Mouse (Mus musculus): ENCODE measurements at regions not wholly inside any gene's neighbourhood (a gene's known extent, or its start where the extent isn't known, plus 50 kb on each side); places are given as distances from the start of the nearest gene placed in this dataset.

- Histone ChIP-seq H3K27ac (ENCODE audit: low read depth, low read length) (no peak overlapping the region), H3K27me3 (ENCODE audit: control insufficient read depth, insufficient read depth, low read length) (no peaks in the 10 kb centered on the region), H3K4me3 (ENCODE audit: low read depth, low read length) (no peak overlapping the region), H3K4me2 (no peak overlapping the region), H3K4me1 (ENCODE audit: control insufficient read depth, insufficient read depth, low read length) (no peaks in the 10 kb centered on the region), H3K9ac (ENCODE audit: low read length) (no peak overlapping the region), H3K36me3 (ENCODE audit: control insufficient read depth, insufficient read depth, low read length) (no peaks in the 10 kb centered on the region), H3K9me3 (ENCODE audit: control insufficient read depth, low read length) (no peaks in the 10 kb centered on the region)
- DNase-seq (ENCODE audit: low spot score, missing footprints) (no peak), ATAC-seq (ENCODE audit: low FRiP score) (no peak)
- WGBS = 86% methylated on average over 2 of the region's 2 CpGs
These were observed 283.4 kb upstream of the Sema6d start for GRCm38 (mm10) chr2:123806370-123806769.

- H3K9me3 ChIP-seq (ENCODE audit: control insufficient read depth, low read length) = no peaks in the 10 kb centered on the region
- peak overlapping the region; percentile 54; the same call in 1 of the 2 replicates for H3K27ac ChIP-seq (ENCODE audit: low read depth, low read length)
- 31% methylated on average over 15 of the region's 15 CpGs for WGBS
- DNase-seq (ENCODE audit: low spot score, missing footprints) (peak; percentile 89), ATAC-seq (ENCODE audit: low FRiP score) (peak; percentile 91)
- H3K27me3 ChIP-seq (ENCODE audit: control insufficient read depth, insufficient read depth, low read length) = no peaks in the 10 kb centered on the region
- no peak overlapping the region for H3K4me3 ChIP-seq (ENCODE audit: low read depth, low read length)
- H3K4me1 ChIP-seq (ENCODE audit: control insufficient read depth, insufficient read depth, low read length) = peaks cover 11% of the 10 kb centered on the region
- H3K9ac ChIP-seq (ENCODE audit: low read length) = peak overlapping the region; percentile 11; the same call in 1 of the 2 replicates
- peak overlapping the region; percentile 33; the same call in 1 of the 2 replicates for H3K4me2 ChIP-seq
- H3K36me3 ChIP-seq (ENCODE audit: control insufficient read depth, insufficient read depth, low read length) = no peaks in the 10 kb centered on the region
These were observed 276.4 kb upstream of the Sema6d start for GRCm38 (mm10) chr2:123813182-123813949.

GRCm38 (mm10) chr2:123813950-123814337, 275.8 kb upstream of the Sema6d start:
- whole genome bisulfite sequencing = 26% methylated on average over 3 of the region's 3 CpGs
- Histone ChIP-seq H3K27me3 (ENCODE audit: control insufficient read depth, insufficient read depth, low read length) (no peaks in the 10 kb centered on the region), H3K4me1 (ENCODE audit: control insufficient read depth, insufficient read depth, low read length) (peaks cover 11% of the 10 kb centered on the region), H3K4me3 (ENCODE audit: low read depth, low read length) (no peak overlapping the region), H3K27ac (ENCODE audit: low read depth, low read length) (peak overlapping the region; percentile 54; the same call in 1 of the 2 replicates), H3K9ac (ENCODE audit: low read length) (peak overlapping the region; percentile 11; the same call in 1 of the 2 replicates), H3K4me2 (peak overlapping the region; percentile 33; the same call in 1 of the 2 replicates), H3K9me3 (ENCODE audit: control insufficient read depth, low read length) (no peaks in the 10 kb centered on the region), H3K36me3 (ENCODE audit: control insufficient read depth, insufficient read depth, low read length) (no peaks in the 10 kb centered on the region)
- ATAC-seq (ENCODE audit: low FRiP score) (peak; percentile 60), DNase-seq (ENCODE audit: low spot score, missing footprints) (no peak)

- Histone ChIP-seq H3K4me1 (ENCODE audit: control insufficient read depth, insufficient read depth, low read length) (peaks cover 11% of the 10 kb centered on the region), H3K4me2 (no peak overlapping the region), H3K9me3 (ENCODE audit: control insufficient read depth, low read length) (no peaks in the 10 kb centered on the region), H3K27ac (ENCODE audit: low read depth, low read length) (no peak overlapping the region), H3K9ac (ENCODE audit: low read length) (no peak overlapping the region), H3K27me3 (ENCODE audit: control insufficient read depth, insufficient read depth, low read length) (no peaks in the 10 kb centered on the region), H3K4me3 (ENCODE audit: low read depth, low read length) (no peak overlapping the region), H3K36me3 (ENCODE audit: control insufficient read depth, insufficient read depth, low read length) (no peaks in the 10 kb centered on the region)
- WGBS = 75% methylated on average over 2 of the region's 2 CpGs
- DNase-seq (ENCODE audit: low spot score, missing footprints) = peak; percentile 65
- ATAC-seq (ENCODE audit: low FRiP score) = no peak
These were observed 273.1 kb upstream of the Sema6d start for GRCm38 (mm10) chr2:123816627-123817026.

GRCm38 (mm10) chr2:123833540-123834136, 256.1 kb upstream of the Sema6d start:
- no peak overlapping the region for H3K4me2 ChIP-seq
- H3K36me3 ChIP-seq (ENCODE audit: control insufficient read depth, insufficient read depth, low read length) = no peaks in the 10 kb centered on the region
- ATAC-seq (ENCODE audit: low FRiP score) (no peak), DNase-seq (ENCODE audit: low spot score, missing footprints) (no peak)
- WGBS = 41% methylated on average over 1 of the region's 1 CpGs
- H3K27ac ChIP-seq (ENCODE audit: low read depth, low read length) = no peak overlapping the region
- no peaks in the 10 kb centered on the region for H3K27me3 ChIP-seq (ENCODE audit: control insufficient read depth, insufficient read depth, low read length)
- no peak overlapping the region for H3K9ac ChIP-seq (ENCODE audit: low read length)
- H3K4me1 ChIP-seq (ENCODE audit: control insufficient read depth, insufficient read depth, low read length) = no peaks in the 10 kb centered on the region
- H3K9me3 ChIP-seq (ENCODE audit: control insufficient read depth, low read length) = no peaks in the 10 kb centered on the region
- H3K4me3 ChIP-seq (ENCODE audit: low read depth, low read length) = no peak overlapping the region
